Mouse (Mus musculus) myocyte (in vitro differentiated cells): Measurements from ENCODE around the gene Plcg2.

Source experiments
- E2F4 ChIP-seq: IDR thresholded peaks from one replicate; pipeline ENCODE4 v1.6.1; 2011; ENCODE audit warnings: mild to moderate bottlenecking, control low read depth, moderate library complexity; ENCODE audit not compliant: insufficient read depth
- MAX ChIP-seq: IDR thresholded peaks from one replicate; pipeline ENCODE4 v1.6.1; 2011; ENCODE audit warnings: low read depth, mild to moderate bottlenecking, control low read depth
- MYOD1 ChIP-seq, 3 experiments: IDR thresholded peaks; one replicate each; pipeline ENCODE4 v1.6.1; 2011; ENCODE audit warnings: control low read depth in 2 of 3, low read depth in 2 of 3, mild to moderate bottlenecking in 2 of 3, moderate library complexity in 1 of 3; ENCODE audit not compliant: insufficient read length in 2 of 3, control insufficient read depth in 1 of 3
- POLR2A ChIP-seq: IDR thresholded peaks from one replicate; pipeline ENCODE4 v1.6.1; 2011; ENCODE audit warnings: low read depth, mild to moderate bottlenecking, control low read depth, moderate library complexity; ENCODE audit not compliant: insufficient read length
- REST ChIP-seq: IDR thresholded peaks from one replicate; pipeline ENCODE4 v1.6.1; 2011; ENCODE audit warnings: mild to moderate bottlenecking, control low read depth, moderate library complexity; ENCODE audit not compliant: insufficient read depth, insufficient read length
- SRF ChIP-seq: IDR thresholded peaks from one replicate; pipeline ENCODE4 v1.6.1; 2011; ENCODE audit warnings: low read depth; ENCODE audit not compliant: control insufficient read depth, insufficient read length

- no peak for TF ChIP-seq MAX
- no peak for TF ChIP-seq POLR2A
- no peak for TF ChIP-seq MYOD1 (IDR thresholded peaks at IDR 0.05; ENCODE audit: control insufficient read depth in 1 of 3, insufficient read length in 2 of 3, low read depth in 2 of 3)
- TF ChIP-seq E2F4 = no peak
- TF ChIP-seq REST = no peak
- TF ChIP-seq SRF = no peak
Observed at GRCm38 (mm10) chr8:117632532-117632931, 134.4 kb downstream of the Plcg2 start.
